Mouse (Mus musculus): ENCODE measurements around the gene Tnf. TPM values are rescaled to one million over a fixed set of nuclear protein-coding genes. Genes with fewer than 3 reads are reported as not detected.
"Not testable (repeated sequence)": the region's sequence is repeated elsewhere in the genome, so short reads cannot be mapped to it uniquely, and the experiment has no call there.

Gene Tnf
- polyA plus RNA-seq (2017; shearing (Covaris generic)), result 10 to 100 TPM; 20.9 to 28.8 (median 24.9) TPM

DNA sequence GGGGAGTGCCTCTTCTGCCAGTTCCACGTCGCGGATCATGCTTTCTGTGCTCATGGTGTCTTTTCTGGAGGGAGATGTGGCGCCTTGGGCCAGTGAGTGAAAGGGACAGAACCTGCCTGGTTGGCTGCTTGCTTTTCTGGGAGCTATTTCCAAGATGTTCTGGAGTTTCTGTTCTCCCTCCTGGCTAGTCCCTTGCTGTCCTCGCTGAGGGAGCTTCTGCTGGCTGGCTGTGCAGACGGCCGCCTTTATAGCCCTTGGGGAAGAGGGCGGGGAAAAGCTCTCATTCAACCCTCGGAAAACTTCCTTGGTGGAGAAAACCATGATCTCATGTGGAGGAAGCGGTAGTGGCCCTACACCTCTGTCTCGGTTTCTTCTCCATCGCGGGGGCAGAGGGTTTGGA is at the start of gene Tnf:
Gene Tnf (minus strand): TSS at position 221 of the 400 bp plus-strand sequence.
- ATAC-seq, result peak; percentile 4

DNA sequence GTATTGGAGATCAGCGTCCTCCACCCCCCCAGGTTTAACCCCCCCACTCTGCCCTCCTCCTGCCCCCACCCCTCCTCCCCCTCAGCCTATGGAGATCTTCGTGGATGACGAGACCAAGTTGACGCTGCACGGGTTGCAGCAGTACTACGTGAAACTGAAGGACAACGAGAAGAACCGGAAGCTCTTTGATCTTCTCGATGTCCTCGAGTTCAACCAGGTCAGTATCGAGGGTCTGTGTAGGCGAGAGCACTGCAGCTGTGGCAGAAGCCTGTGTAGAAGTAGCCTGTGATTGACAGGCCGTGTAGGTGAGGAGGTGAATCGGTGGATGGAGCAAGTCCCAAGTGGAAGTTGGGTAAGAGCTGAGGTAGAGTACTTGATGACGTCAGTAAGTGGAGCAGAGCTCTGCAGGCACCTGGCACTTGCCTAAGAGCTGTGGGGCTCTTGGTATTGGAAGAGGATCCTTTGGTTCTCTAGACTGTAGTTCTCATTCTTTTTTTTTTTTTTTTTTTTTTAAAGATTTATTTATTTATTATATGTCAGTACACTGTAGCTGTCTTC is 49.4 kb upstream of the Tnf start:
- no peak for ATAC-seq

DNA sequence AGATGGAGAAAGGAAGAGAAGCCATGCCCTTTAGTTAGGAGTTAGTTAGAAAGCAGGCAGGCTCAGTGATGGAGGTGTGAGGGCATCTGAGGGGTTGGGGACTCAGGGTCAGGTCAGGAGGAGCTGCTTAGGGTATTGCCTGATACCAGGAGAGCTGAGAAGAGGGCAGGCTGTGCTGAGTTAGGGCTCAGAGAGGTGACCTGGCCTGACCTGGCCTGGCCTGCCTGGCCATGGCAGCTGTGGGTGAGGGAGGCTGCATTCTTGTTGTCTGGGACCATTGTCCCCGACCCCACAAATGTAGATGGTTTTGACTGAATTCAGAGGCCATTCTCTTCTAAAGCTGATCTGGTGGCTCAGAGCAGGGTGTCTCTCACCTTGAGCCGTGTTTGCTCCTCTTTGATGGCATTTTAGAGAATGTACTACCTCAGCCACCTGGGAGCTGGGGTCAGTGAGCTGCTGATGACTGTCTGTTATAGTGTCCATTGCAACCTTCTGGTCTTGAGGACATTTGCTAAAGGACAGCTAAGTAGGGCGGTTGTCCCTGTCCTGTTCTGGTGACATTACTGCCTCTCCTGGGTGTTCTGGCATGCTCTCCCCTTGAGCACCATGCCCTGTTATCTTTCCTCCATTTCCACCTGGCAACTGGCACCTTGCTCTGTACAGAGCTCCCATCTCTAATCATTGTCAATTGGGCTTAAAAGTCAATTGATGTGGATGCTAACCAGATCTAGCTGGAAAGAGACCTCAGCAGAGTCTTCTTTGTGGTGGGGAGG is 48.7 kb upstream of the Tnf start:
- no peak for ATAC-seq

DNA sequence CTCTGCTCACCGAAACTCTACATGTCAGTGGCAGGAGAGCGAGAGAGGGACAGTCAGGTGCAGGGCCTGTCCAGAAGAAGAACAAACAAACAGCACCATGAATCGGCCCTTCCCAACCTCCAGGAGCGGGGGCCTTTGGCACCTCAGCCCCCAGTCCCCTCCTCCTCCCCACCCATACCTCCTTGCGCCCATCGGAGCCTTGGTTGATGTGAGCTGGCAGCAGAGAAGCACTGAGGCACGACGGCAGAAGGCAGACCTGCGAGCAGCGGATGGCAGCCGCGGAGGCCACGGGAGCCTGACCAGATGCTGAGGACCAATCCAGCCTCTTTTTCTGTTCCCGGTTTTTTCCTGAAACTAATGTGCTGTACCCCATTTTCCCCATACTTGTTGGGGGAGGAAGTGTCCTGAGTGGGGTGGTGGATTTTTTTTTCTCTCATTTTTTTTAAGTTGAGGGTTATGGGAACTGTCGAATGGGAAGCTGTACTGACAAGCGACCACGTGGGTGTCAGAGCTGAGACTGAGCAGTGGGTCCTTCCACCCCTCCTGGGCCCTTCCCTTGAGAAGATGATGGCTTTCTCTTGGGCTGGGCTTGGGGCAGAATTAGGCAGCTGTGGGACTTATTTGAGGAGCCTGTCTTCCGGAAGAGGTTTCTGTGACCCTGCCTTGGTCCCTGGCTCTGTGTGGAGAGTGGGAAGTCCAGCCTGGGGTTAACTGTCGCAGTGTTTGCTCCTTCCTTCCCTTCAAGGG is 47.8 kb upstream of the Tnf start:
- ATAC-seq, result no peak

DNA sequence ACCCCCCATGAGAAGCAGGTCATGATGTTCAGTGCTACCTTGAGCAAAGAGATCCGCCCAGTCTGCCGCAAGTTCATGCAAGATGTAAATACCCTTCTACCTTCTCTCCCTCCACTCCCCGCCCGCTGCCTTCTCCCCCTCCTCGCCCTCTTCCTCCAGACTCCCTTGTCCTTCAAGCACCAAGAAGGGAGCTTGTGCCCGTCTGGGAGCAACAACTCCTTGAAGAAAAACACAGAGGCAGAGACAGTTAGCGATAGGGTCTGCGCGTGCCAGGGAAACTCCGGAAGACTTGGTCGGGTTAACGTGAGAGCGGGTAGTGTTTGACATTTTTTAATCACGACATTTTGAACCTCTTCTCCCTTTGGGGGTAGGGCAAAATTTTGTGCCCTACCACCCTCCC is 47.2 kb upstream of the Tnf start:
- no peak for ATAC-seq

DNA sequence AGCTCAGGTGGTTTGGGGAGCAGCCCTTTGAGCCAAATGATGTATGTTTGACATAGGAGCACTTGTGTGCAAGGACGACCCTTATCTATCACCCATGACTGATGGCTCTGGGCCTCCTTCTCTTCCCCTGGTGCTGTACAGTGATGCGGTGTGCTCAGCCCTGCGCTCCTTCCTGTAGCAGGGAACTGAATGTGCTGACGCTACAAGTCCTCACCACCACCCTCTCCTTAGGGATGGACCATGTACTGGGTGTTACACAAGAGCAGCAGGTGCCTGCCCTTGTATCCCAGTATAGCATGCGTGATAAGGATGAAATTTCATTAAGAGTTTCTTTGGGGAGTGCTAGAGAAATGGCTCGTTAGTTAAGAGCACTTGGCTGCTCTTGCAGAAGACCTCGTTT is 45.3 kb upstream of the Tnf start:
- no peak for ATAC-seq

DNA sequence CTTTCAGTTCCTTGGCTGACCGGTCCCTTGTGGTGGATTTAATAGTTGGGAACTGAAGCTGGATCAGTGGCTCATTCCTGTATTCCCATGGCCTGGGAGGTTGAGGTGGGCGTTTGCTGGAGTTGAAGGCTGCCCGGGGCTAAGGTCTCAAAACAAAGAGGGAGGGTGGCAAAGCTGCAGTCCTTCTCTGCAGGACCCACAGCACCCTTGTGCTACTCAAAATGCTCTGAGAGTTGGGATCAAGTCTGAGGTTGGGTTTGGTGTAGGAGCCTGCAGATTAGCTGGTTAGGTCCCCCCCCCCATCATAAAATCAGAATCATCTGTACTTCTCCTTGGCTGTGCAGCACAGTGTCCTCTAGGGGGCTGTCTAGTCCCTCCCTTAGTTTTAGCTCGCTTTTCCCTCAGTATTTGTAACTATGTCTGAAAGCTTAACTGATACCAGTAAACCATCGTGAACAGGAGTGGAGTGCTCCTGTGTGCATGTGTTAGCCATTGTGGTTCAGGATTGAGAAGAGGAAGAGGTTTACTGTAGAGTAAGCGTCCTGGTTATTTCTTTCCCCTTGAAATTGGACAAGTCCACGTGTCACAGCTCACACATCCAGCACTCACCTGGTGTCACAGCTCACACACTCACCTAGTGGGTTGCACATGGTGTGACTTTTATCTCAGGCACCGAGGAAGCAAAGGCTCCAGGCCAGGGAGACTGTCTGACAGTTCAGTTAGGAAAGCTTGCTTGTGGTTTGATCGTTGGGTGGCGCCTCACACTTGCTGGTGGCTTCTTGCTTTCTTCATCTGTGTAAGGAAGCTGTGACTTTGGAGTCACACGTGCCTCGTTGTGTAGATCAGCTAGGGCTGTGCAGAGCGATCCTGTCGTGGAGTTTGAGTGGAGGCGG is 44.2 kb upstream of the Tnf start:
- no peak for ATAC-seq

DNA sequence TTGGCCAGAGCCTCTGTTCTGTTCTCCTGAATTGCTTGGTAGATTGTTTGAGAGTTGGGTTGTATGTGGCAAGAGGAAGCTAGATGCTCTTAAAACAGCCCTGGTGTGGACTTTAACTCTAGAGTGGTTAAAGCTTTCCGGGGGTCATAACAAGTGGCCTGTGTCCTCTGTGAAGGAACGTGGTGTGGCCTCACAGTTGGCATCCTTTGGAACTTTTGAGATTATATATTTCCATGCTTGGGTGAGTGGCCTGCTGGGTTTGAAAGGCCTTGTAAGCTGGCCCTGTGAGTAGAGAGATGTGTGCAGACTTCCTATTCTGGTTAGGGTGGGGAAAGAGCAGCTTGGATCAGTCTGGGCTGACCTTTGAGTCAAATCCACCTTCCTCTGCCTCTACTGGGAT is 43.2 kb upstream of the Tnf start:
- ATAC-seq, result no peak

DNA sequence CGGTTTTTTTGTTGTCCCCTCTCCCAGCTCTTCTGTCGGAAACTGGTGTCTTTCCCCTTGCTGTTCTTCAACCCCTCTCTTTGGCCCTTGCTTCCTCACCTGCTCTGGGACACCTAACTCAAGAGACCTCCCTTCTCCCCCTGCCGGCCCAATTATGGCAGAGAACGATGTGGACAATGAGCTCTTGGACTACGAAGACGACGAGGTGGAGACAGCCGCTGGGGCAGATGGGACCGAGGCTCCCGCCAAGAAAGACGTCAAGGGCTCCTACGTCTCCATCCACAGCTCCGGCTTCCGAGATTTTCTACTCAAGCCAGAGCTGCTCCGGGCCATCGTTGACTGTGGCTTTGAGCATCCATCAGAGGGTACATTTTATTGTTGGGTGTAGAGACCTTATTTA is 41.3 kb upstream of the Tnf start:
- ATAC-seq, result no peak

DNA sequence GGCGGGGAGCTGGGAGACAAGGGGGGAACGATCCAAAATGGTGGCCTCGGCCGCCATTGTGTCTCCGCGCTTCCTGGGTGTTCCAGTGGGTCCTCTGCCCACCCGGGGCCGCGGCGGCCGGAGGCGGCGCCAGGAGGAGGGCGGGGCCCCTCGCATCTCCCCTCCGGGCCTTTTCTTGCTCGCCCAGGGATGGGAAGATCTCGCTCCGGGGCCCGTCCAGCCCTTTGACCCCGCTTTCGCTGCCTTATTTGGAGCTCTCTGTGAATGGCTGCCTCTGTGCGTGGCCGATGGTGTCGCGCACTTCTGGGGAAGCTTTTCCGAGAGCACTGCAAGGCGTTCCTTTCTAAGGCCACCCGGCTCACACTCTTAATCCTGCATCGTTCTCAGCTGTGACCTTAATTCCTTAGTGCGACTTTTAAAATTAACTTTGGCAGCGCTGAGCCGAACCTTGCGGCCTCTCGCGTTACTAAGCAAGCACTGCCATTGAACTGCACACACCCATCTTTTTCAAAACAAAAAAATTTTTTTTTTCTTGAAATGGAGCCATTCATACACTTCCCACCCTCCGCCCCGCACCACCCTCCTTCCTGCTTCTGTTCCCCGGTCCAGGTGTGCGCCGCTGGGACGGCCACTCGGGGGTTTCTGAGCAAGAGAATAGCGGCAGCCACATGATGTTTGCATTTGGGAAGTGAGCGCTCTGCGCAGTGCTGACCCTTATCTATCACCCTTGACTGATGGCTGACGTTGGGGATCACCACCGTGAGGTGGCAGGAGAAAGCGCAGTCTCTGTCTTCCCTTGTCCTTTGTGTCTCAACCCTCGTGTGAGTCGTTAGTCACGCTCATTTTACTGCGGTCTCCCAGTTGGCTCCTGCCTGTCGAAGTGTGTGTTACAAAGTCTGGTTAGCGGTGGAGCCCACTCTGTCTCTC is 40.5 kb upstream of the Tnf start:
- ATAC-seq, result peak; percentile 43

DNA sequence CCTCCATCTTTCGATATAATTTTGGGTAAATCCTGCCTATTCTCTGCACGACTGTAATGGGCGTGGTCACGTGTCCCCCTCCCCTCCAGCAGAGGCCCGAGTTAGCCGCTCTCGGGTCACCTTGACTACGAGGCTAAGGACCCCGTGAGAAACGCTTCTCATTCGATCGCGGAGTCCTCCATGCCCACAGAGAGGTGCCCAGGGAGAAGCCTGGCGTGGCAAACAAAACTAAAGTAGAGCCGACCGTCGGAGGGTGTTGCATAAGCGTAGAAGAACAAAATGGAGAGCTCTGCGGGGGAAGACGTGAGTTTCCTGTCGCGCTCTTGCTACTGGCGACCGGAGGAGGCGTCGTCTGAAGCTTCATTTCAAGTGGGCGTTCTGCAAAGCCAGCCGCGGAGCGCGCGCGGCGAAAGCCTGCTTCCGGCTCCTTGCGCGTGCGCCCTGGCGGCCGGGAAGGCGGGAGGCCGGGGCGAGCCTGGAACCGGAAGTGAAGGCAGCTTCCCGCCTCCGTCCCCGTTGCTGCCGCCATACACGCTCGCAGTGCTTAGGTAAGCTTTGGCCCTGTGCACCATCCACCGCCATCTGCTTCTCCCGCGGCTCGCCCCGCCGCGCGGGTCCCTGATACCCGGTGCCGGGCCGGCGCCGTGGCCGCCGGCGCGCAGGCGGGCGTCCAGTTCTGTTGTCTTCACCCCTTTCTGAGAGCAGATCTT is 39.7 kb upstream of the Tnf start, which contains the start of gene Ddx39b:
Gene Ddx39b (plus strand): TSS at position 442 of the 710 bp plus-strand sequence.
- ATAC-seq, result peak; percentile 68

DNA sequence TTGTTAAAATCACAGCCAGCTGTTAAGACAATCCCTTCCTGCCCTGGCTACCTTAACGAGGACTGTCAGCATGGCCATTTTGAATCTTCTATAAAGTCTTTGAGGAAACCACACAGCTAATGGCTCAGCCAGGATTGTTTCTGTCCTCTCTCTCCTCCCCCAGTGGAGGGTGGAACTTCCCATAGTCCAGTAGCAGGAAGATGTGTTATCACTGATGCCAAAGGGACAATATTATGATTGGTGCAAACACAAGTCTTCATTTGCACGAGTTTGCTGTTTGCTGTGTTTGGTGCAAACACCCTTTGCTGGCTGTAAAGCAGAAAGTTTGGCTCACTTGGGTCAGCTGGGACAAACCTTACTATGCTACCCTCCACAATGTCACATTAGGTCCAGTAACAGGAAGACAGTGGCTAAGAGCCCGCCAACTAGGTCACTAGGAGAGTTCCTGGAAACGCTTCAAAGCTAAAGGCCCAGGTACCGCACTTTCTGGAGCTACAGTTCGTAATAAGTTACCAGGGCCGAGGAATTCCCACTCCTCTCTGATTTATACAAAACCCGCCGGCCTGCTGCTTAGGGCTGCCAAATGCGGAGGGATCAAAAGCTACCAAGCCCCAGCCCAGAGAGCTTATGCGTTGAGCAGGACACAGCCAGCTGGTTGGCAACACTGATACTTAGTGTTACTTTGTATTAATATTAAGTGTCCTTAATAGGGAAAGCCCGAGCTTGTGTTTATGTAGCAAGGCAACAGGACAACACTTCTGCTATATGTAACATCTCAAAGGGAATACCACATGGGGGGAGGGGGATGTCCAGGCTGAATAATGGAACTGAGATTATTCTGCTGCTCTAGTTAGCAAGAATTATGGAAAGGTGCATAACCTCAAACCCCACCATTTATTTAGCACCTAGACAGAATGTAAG is 38.8 kb upstream of the Tnf start:
- no peak for ATAC-seq

DNA sequence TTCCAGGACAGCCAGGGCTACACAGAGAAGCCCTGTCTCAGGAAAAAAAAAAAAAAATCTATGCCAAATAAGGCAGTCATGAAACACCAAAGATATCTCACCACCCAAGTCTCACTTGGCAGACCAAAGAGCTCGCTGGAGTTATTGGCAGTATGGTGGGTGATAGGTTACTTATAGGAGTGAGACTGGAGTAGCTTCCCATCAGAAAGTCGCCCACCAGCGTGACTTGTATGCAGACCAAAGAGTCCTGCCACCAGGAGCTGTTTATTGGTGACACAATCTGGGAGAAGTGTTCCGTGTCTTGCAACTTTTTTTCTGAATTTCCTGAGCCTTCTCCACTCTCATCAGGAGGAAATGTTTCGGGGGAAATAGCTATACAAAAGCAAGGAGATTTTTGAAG is 37.9 kb upstream of the Tnf start:
- no peak for ATAC-seq

DNA sequence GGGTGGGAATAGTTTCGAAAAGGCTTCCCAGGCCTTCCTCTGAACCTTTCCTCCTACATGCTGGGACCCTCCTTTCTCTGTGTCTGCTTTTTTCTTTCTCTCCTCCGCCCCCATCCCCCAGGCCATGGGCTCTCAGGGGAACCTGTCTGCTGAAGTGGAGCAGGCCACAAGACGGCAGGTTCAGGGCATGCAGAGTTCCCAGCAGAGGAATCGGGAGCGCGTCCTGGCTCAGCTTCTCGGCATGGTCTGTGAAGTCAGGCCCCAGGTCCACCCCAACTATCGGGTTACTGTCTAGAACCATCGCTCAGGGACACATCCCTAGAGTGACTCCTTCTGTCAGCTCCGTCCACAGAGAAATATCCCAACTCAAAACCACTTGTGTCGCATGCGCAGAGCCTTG is 35.7 kb upstream of the Tnf start:
- no peak for ATAC-seq

DNA sequence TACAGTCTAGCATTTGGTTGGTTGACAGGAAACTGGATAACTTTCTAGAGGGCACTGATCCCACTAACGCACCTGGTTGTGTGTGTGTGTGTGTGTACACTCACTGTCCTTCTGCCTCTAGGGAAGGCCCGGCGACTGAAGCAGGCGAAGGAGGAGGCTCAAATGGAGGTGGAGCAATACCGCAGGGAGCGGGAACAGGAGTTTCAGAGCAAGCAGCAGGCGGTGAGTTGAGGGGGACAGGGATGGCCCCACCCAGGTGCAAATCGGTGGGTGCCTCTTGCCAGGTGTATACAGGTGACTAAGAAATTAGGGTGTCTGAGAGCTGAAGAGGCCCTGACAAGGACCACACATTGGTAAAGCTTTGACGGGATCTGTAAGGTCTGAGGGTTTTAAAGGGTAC is 35.2 kb upstream of the Tnf start:
- ATAC-seq, result no peak

DNA sequence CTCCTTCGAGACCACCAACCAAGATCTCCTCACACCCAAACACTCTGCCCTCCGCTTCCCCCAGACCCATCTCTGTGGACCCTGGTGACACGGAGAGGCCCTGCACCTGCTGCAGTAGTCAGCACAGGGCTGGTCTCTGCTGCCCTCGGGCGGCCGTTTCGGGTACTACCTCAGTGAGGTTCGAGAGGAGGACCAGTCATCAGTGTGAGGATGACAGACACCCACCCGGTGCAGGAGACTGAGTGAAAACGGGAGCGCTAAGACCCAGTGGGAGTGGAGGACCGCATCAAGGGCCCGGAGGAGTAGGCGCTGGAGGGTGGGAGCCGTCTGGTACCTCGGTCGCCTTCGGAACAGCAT is 34.6 kb upstream of the Tnf start:
- ATAC-seq, result peak; percentile 64

DNA sequence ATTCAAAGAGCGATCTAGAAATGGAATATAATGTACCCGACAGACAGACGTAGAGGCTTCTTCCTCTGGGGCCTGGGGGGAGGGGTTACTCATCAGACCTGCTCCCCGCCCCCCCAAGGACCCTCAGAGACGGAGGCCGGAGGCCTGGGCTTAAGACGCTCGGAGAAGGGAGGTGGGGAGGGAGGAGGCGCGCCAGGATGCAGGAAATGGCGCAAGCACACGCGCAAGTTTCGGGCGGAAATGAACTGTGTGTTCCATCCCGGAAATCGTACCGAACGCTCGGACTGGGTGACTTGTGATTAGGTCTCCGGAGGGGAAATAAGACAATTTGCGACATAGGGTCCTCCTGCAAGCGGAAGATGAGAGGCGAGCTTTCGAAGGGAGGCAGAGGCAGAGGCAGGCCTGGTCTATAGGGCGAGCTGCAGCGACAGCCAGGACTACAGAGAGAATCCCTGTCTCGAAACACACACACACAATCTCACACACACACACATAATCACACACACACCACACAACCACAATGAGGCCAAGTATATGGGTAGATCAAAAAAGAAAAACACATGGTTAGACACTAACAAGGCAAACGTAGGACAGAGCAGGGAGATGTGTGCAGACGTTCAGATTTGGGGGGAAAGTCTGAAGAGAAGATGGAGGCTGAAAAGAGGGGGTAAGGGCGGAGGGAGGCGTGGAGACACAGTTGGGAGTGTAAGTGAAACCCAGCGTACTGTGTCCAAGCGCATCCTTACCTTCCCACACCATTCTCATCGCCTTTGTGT is 34.0 kb upstream of the Tnf start, which contains the start of gene Nfkbil1:
Gene Nfkbil1 (minus strand): TSS at position 179 of the 776 bp plus-strand sequence.
- peak; percentile 52 for ATAC-seq

DNA sequence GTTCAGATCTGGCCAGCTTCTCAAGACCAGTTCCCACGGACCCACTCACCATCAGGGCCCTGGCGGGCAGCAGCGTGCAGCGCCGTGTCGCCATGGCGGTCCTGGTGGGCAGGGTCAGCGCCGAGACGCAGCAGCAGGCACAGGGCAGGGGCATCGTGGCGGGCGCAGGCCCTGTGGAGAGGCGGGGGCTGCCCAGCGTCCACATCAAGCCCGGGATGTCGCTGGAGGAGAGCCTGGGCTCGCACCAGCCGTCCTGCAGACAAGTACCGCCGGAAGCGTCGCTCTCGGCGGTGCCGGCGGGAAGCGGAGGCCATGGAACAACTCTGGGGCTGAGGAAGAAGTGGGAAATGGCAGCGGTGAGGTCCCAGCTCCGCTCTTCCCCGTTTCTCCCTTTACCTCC is 33.1 kb upstream of the Tnf start:
- no peak for ATAC-seq

DNA sequence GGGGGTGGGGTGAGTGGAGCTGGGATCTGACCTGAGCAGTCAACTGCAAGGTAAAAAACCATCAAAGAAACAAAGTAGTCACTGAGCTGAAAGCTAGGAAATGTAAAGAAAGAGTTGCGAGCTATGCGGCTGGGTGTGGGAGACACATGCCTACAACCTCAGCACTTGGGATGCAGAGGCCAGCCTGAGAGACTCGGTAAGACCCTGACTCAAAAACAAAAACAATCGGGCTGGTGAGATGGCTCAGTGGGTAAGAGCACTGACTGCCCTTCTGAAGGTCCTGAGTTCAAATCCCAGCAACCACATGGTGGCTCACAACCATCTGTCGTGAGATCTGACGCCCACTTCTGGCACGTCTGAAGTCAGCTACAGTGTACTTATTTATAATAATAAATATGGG is 32.3 kb upstream of the Tnf start:
- not testable (repeated sequence) for ATAC-seq
